Mouse (Mus musculus): ENCODE measurements around the gene Cdyl2.

DNA sequence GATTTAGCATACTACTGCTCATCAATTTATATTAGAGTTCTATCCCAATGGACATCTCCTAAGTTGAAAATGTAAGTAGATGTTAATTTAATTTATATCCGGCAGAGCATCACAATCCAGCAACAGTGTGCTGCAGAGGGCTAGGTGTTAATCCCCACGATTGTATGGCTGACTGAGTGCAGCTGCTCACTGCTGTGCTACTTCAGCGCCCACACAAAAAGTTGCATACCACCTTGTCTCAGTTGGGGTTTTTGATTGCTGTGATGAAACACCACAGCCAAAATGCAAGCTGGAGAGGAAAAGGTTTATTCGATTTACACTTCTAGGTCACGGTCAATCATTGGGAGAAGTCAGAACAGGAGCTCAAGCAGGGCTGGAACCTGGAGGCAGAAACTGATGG is 41.4 kb upstream of the Cdyl2 start:
- TF ChIP-seq CTCF (IDR thresholded peaks at IDR 0.05), result no peak
- no peak for TF ChIP-seq EP300 (IDR thresholded peaks at IDR 0.05)

Measured in lung, postnatal 0 days (tissue).